Mouse (Mus musculus): ENCODE measurements around the gene Amn. TPM values are rescaled to one million over a fixed set of nuclear protein-coding genes. Genes with fewer than 3 reads are reported as not detected.
A peak's percentile ranks its signal among the peaks of the same experiment; 100 is the strongest.

The Amn gene
- polyA plus RNA-seq, 1 experiment: not detected

GRCm38 (mm10) chr12:111271406-111271805, 511 bp downstream of the Amn start:
- 8% methylated on average over 28 of the region's 28 CpGs for whole genome bisulfite sequencing
- Histone ChIP-seq H3K4me3 (replicated peaks; ENCODE audit: control insufficient read depth, low read depth, low read length) (no peak overlapping the region), H3K27ac (ENCODE audit: control insufficient read depth, insufficient read depth, low read depth, low read length, poor library complexity) (no peak overlapping the region), H3K4me1 (ENCODE audit: control insufficient read depth, insufficient read depth, low read length) (no peaks in the 10 kb centered on the region)
- TF ChIP-seq POLR2A (IDR thresholded peaks at IDR 0.05; ENCODE audit: borderline replicate concordance, control insufficient read depth, low read depth, low read length) (no peak), CTCF (IDR thresholded peaks at IDR 0.05; ENCODE audit: control insufficient read depth, insufficient read depth, low read length) (no peak)

GRCm38 (mm10) chr12:111271966-111272365, 1.1 kb downstream of the Amn start:
- H3K4me1 ChIP-seq (ENCODE audit: control insufficient read depth, insufficient read depth, low read length): no peaks in the 10 kb centered on the region
- no peak overlapping the region for H3K4me3 ChIP-seq (replicated peaks; ENCODE audit: control insufficient read depth, low read depth, low read length)
- no peak overlapping the region for H3K27ac ChIP-seq (ENCODE audit: control insufficient read depth, insufficient read depth, low read depth, low read length, poor library complexity)
- TF ChIP-seq POLR2A (IDR thresholded peaks at IDR 0.05; ENCODE audit: borderline replicate concordance, control insufficient read depth, low read depth, low read length): no peak
- no peak for TF ChIP-seq CTCF (IDR thresholded peaks at IDR 0.05; ENCODE audit: control insufficient read depth, insufficient read depth, low read length)
- WGBS: 22% methylated on average over 8 of the region's 8 CpGs

GRCm38 (mm10) chr12:111272420-111272819, 1.5 kb downstream of the Amn start:
- peak; percentile 83 for TF ChIP-seq CTCF (IDR thresholded peaks at IDR 0.05; ENCODE audit: control insufficient read depth, insufficient read depth, low read length)
- TF ChIP-seq POLR2A (IDR thresholded peaks at IDR 0.05; ENCODE audit: borderline replicate concordance, control insufficient read depth, low read depth, low read length): no peak
- 22% methylated on average over 12 of the region's 12 CpGs for WGBS
- H3K27ac ChIP-seq (ENCODE audit: control insufficient read depth, insufficient read depth, low read depth, low read length, poor library complexity): no peak overlapping the region
- no peaks in the 10 kb centered on the region for H3K4me1 ChIP-seq (ENCODE audit: control insufficient read depth, insufficient read depth, low read length)
- no peak overlapping the region for H3K4me3 ChIP-seq (replicated peaks; ENCODE audit: control insufficient read depth, low read depth, low read length)

- WGBS: 6% methylated on average over 28 of the region's 28 CpGs
- Histone ChIP-seq H3K4me1 (ENCODE audit: control insufficient read depth, insufficient read depth, low read length) (no peaks in the 10 kb centered on the region), H3K27ac (ENCODE audit: control insufficient read depth, insufficient read depth, low read depth, low read length, poor library complexity) (no peak overlapping the region), H3K4me3 (replicated peaks; ENCODE audit: control insufficient read depth, low read depth, low read length) (no peak overlapping the region)
- TF ChIP-seq POLR2A (IDR thresholded peaks at IDR 0.05; ENCODE audit: borderline replicate concordance, control insufficient read depth, low read depth, low read length) (no peak), CTCF (IDR thresholded peaks at IDR 0.05; ENCODE audit: control insufficient read depth, insufficient read depth, low read length) (no peak)
Observed at GRCm38 (mm10) chr12:111274006-111274405, 3.1 kb downstream of the Amn start.

- no peak overlapping the region for H3K27ac ChIP-seq (ENCODE audit: control insufficient read depth, insufficient read depth, low read depth, low read length, poor library complexity)
- no peak for TF ChIP-seq POLR2A (IDR thresholded peaks at IDR 0.05; ENCODE audit: borderline replicate concordance, control insufficient read depth, low read depth, low read length)
- TF ChIP-seq CTCF (IDR thresholded peaks at IDR 0.05; ENCODE audit: control insufficient read depth, insufficient read depth, low read length): no peak
- H3K4me3 ChIP-seq (replicated peaks; ENCODE audit: control insufficient read depth, low read depth, low read length): no peak overlapping the region
- 5% methylated on average over 80 of the region's 80 CpGs for WGBS
- no peaks in the 10 kb centered on the region for H3K4me1 ChIP-seq (ENCODE audit: control insufficient read depth, insufficient read depth, low read length)
Observed at GRCm38 (mm10) chr12:111274447-111275149, 3.7 kb downstream of the Amn start.

- TF ChIP-seq POLR2A (IDR thresholded peaks at IDR 0.05; ENCODE audit: borderline replicate concordance, control insufficient read depth, low read depth, low read length) (no peak), CTCF (IDR thresholded peaks at IDR 0.05; ENCODE audit: control insufficient read depth, insufficient read depth, low read length) (no peak)
- Histone ChIP-seq H3K4me3 (replicated peaks; ENCODE audit: control insufficient read depth, low read depth, low read length) (no peak overlapping the region), H3K4me1 (ENCODE audit: control insufficient read depth, insufficient read depth, low read length) (no peaks in the 10 kb centered on the region), H3K27ac (ENCODE audit: control insufficient read depth, insufficient read depth, low read depth, low read length, poor library complexity) (no peak overlapping the region; the same call in 1 of the 2 replicates)
- 2% methylated on average over 58 of the region's 58 CpGs for WGBS
Observed at GRCm38 (mm10) chr12:111275150-111275841, 4.4 kb downstream of the Amn start.

DNA sequence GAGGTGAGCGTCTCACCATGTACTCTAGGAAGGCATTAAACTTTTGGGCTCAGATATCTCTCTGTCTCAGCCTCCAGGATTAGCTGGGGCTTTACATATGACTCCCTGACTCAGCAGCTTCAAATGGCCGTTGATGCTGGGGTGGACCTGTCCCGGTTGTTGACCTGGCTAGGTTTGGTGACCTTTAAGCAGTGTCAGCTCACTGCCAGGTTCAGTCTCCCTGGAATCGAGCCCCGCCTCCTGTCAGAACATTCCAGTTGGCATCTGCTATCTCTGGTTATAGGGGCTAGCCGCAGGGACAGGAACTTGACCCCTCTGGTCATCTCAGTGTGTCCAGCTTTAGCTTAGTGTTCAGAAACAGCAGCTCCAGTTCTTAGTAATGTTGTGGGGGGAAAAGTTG, 5.5 kb downstream of the Amn start:
- WGBS: 63% methylated on average over 6 of the region's 6 CpGs
- Histone ChIP-seq H3K27ac (ENCODE audit: control insufficient read depth, insufficient read depth, low read depth, low read length, poor library complexity) (no peak overlapping the region), H3K4me3 (replicated peaks; ENCODE audit: control insufficient read depth, low read depth, low read length) (no peak overlapping the region), H3K4me1 (ENCODE audit: control insufficient read depth, insufficient read depth, low read length) (no peaks in the 10 kb centered on the region)
- TF ChIP-seq CTCF (IDR thresholded peaks at IDR 0.05; ENCODE audit: control insufficient read depth, insufficient read depth, low read length) (no peak), POLR2A (IDR thresholded peaks at IDR 0.05; ENCODE audit: borderline replicate concordance, control insufficient read depth, low read depth, low read length) (no peak)

GRCm38 (mm10) chr12:111283573-111283972, 12.7 kb downstream of the Amn start:
- 86% methylated on average over 4 of the region's 4 CpGs for WGBS
- TF ChIP-seq CTCF (IDR thresholded peaks at IDR 0.05; ENCODE audit: control insufficient read depth, insufficient read depth, low read length) (no peak), POLR2A (IDR thresholded peaks at IDR 0.05; ENCODE audit: borderline replicate concordance, control insufficient read depth, low read depth, low read length) (no peak)
- Histone ChIP-seq H3K27ac (ENCODE audit: control insufficient read depth, insufficient read depth, low read depth, low read length, poor library complexity) (no peak overlapping the region), H3K4me1 (ENCODE audit: control insufficient read depth, insufficient read depth, low read length) (no peaks in the 10 kb centered on the region), H3K4me3 (replicated peaks; ENCODE audit: control insufficient read depth, low read depth, low read length) (no peak overlapping the region)

Measured in bone marrow, adult 2 months (tissue).